Mouse (Mus musculus): Measurements from ENCODE around the gene Xiap. TPM values are rescaled to one million over a fixed set of nuclear protein-coding genes. Genes with fewer than 3 reads are reported as not detected.
"Not testable (repeated sequence)": the region's sequence is repeated elsewhere in the genome, so short reads cannot be mapped to it uniquely, and the experiment has no call there.

Gene Xiap
- polyA plus RNA-seq (2015; fragmentation: Nextera tagmentation; extraction: Ambion mirVana): 13.4 and 15.7 TPM in 2 replicates

GRCm38 (mm10) chrX:42059282-42060068, at the start of gene Xiap:
Gene Xiap, plus strand, starts transcription at chrX:42059679.
- Histone ChIP-seq H3K27ac (no peak within 1 kb of the TSS), H3K27me3 (no peaks in the 10 kb centered on the region), H3K9me3 (no peaks in the 10 kb centered on the region), H3K9ac (no peak within 1 kb of the TSS), H3K4me3 (no peak within 1 kb of the TSS), H3K4me2 (no peak within 1 kb of the TSS), H3K4me1 (no peaks in the 10 kb centered on the region), H3K36me3 (no peaks in the 10 kb centered on the region)
- ATAC-seq (ENCODE audit: insufficient number of reproducible peaks, insufficient read depth, low FRiP score, low TSS enrichment, low read depth): no peak
- WGBS: 83% methylated on average over 5 of the region's 5 CpGs

GRCm38 (mm10) chrX:42012677-42013208, 46.7 kb upstream of the Xiap start:
- Histone ChIP-seq H3K9me3 (no peaks in the 10 kb centered on the region), H3K36me3 (no peaks in the 10 kb centered on the region), H3K4me2 (no peak overlapping the region), H3K9ac (no peak overlapping the region), H3K27me3 (no peaks in the 10 kb centered on the region), H3K4me3 (no peak overlapping the region), H3K27ac (no peak overlapping the region), H3K4me1 (no peaks in the 10 kb centered on the region)
- no peak for ATAC-seq (ENCODE audit: insufficient number of reproducible peaks, insufficient read depth, low FRiP score, low TSS enrichment, low read depth)
- WGBS: 80% methylated on average over 2 of the region's 2 CpGs

- WGBS: 77% methylated on average over 3 of the region's 3 CpGs
- no peaks in the 10 kb centered on the region for H3K4me1 ChIP-seq
- no peak overlapping the region for H3K4me2 ChIP-seq
- no peaks in the 10 kb centered on the region for H3K27me3 ChIP-seq
- H3K27ac ChIP-seq: no peak overlapping the region
- no peaks in the 10 kb centered on the region for H3K36me3 ChIP-seq
- H3K9ac ChIP-seq: no peak overlapping the region
- H3K4me3 ChIP-seq: no peak overlapping the region
- ATAC-seq (ENCODE audit: insufficient number of reproducible peaks, insufficient read depth, low FRiP score, low TSS enrichment, low read depth): no peak
- H3K9me3 ChIP-seq: no peaks in the 10 kb centered on the region
Observed at GRCm38 (mm10) chrX:42013776-42014175, 45.7 kb upstream of the Xiap start.

- no peak overlapping the region for H3K9ac ChIP-seq
- WGBS: 87% methylated on average over 3 of the region's 3 CpGs
- no peaks in the 10 kb centered on the region for H3K27me3 ChIP-seq
- no peak overlapping the region for H3K4me2 ChIP-seq
- no peak overlapping the region for H3K4me3 ChIP-seq
- H3K9me3 ChIP-seq: no peaks in the 10 kb centered on the region
- no peak overlapping the region for H3K27ac ChIP-seq
- no peak for ATAC-seq (ENCODE audit: insufficient number of reproducible peaks, insufficient read depth, low FRiP score, low TSS enrichment, low read depth)
- H3K4me1 ChIP-seq: no peaks in the 10 kb centered on the region
- no peaks in the 10 kb centered on the region for H3K36me3 ChIP-seq
Observed at GRCm38 (mm10) chrX:42014502-42014901, 45.0 kb upstream of the Xiap start.

- H3K27me3 ChIP-seq: no peaks in the 10 kb centered on the region
- H3K4me2 ChIP-seq: no peak overlapping the region
- no peaks in the 10 kb centered on the region for H3K36me3 ChIP-seq
- 51% methylated on average over 1 of the region's 1 CpGs for WGBS
- ATAC-seq (ENCODE audit: insufficient number of reproducible peaks, insufficient read depth, low FRiP score, low TSS enrichment, low read depth): no peak
- no peaks in the 10 kb centered on the region for H3K9me3 ChIP-seq
- no peaks in the 10 kb centered on the region for H3K4me1 ChIP-seq
- H3K9ac ChIP-seq: no peak overlapping the region
- H3K27ac ChIP-seq: no peak overlapping the region
- H3K4me3 ChIP-seq: no peak overlapping the region
Observed at GRCm38 (mm10) chrX:42018030-42018429, 41.4 kb upstream of the Xiap start.

- no peaks in the 10 kb centered on the region for H3K27me3 ChIP-seq
- H3K9ac ChIP-seq: no peak overlapping the region
- H3K36me3 ChIP-seq: no peaks in the 10 kb centered on the region
- no peaks in the 10 kb centered on the region for H3K9me3 ChIP-seq
- 76% methylated on average over 2 of the region's 2 CpGs for WGBS
- no peaks in the 10 kb centered on the region for H3K4me1 ChIP-seq
- no peak overlapping the region for H3K4me3 ChIP-seq
- ATAC-seq (ENCODE audit: insufficient number of reproducible peaks, insufficient read depth, low FRiP score, low TSS enrichment, low read depth): no peak
- H3K4me2 ChIP-seq: no peak overlapping the region
- no peak overlapping the region for H3K27ac ChIP-seq
Observed at GRCm38 (mm10) chrX:42019441-42019840, 40.0 kb upstream of the Xiap start.

GRCm38 (mm10) chrX:42025802-42026440, 33.6 kb upstream of the Xiap start:
- H3K4me2 ChIP-seq; H3K9me3 ChIP-seq; H3K27me3 ChIP-seq; H3K27ac ChIP-seq; H3K4me3 ChIP-seq; H3K4me1 ChIP-seq; H3K36me3 ChIP-seq; H3K9ac ChIP-seq; ATAC-seq (ENCODE audit: insufficient number of reproducible peaks, insufficient read depth, low FRiP score, low TSS enrichment, low read depth): not testable (repeated sequence)
- no CpG with 5 or more reads among the region's 3 CpGs for WGBS

GRCm38 (mm10) chrX:42026981-42027380, 32.5 kb upstream of the Xiap start:
- H3K4me3 ChIP-seq; H3K36me3 ChIP-seq; H3K27me3 ChIP-seq; H3K4me2 ChIP-seq; H3K9ac ChIP-seq; ATAC-seq (ENCODE audit: insufficient number of reproducible peaks, insufficient read depth, low FRiP score, low TSS enrichment, low read depth); H3K4me1 ChIP-seq; H3K9me3 ChIP-seq; H3K27ac ChIP-seq: not testable (repeated sequence)
- 61% methylated on average over 2 of the region's 2 CpGs for WGBS

GRCm38 (mm10) chrX:42033111-42033693, 26.3 kb upstream of the Xiap start:
- H3K4me1 ChIP-seq: no peaks in the 10 kb centered on the region
- no peaks in the 10 kb centered on the region for H3K9me3 ChIP-seq
- H3K27me3 ChIP-seq: no peaks in the 10 kb centered on the region
- no peak overlapping the region for H3K4me2 ChIP-seq
- ATAC-seq (ENCODE audit: insufficient number of reproducible peaks, insufficient read depth, low FRiP score, low TSS enrichment, low read depth): no peak
- WGBS: 39% methylated on average over 8 of the region's 8 CpGs
- no peak overlapping the region for H3K9ac ChIP-seq
- H3K36me3 ChIP-seq: no peaks in the 10 kb centered on the region
- H3K4me3 ChIP-seq: no peak overlapping the region
- H3K27ac ChIP-seq: no peak overlapping the region

GRCm38 (mm10) chrX:42033911-42034310, 25.6 kb upstream of the Xiap start:
- Histone ChIP-seq H3K4me1 (no peaks in the 10 kb centered on the region), H3K27ac (no peak overlapping the region), H3K4me2 (no peak overlapping the region), H3K27me3 (no peaks in the 10 kb centered on the region), H3K9me3 (no peaks in the 10 kb centered on the region), H3K36me3 (no peaks in the 10 kb centered on the region), H3K9ac (no peak overlapping the region), H3K4me3 (no peak overlapping the region)
- ATAC-seq (ENCODE audit: insufficient number of reproducible peaks, insufficient read depth, low FRiP score, low TSS enrichment, low read depth): no peak
- WGBS: 71% methylated on average over 7 of the region's 7 CpGs

- H3K27me3 ChIP-seq: no peaks in the 10 kb centered on the region
- 69% methylated on average over 5 of the region's 6 CpGs for WGBS
- no peak for ATAC-seq (ENCODE audit: insufficient number of reproducible peaks, insufficient read depth, low FRiP score, low TSS enrichment, low read depth)
Observed at GRCm38 (mm10) chrX:42039481-42039880, 20.0 kb upstream of the Xiap start.

GRCm38 (mm10) chrX:42044935-42045334, 14.5 kb upstream of the Xiap start:
- Histone ChIP-seq H3K4me2 (no peak overlapping the region), H3K9me3 (no peaks in the 10 kb centered on the region), H3K4me1 (no peaks in the 10 kb centered on the region), H3K27me3 (no peaks in the 10 kb centered on the region), H3K4me3 (no peak overlapping the region), H3K36me3 (no peaks in the 10 kb centered on the region), H3K9ac (no peak overlapping the region), H3K27ac (no peak overlapping the region)
- no peak for ATAC-seq (ENCODE audit: insufficient number of reproducible peaks, insufficient read depth, low FRiP score, low TSS enrichment, low read depth)
- 80% methylated on average over 7 of the region's 7 CpGs for WGBS

More at GRCm38 (mm10) chrX:42039481-42039880, 20.0 kb upstream of the Xiap start:
- no peak overlapping the region for H3K4me2 ChIP-seq
- H3K9ac ChIP-seq: no peak overlapping the region
- H3K27ac ChIP-seq: no peak overlapping the region
- no peaks in the 10 kb centered on the region for H3K9me3 ChIP-seq
- H3K4me1 ChIP-seq: no peaks in the 10 kb centered on the region
- H3K36me3 ChIP-seq: no peaks in the 10 kb centered on the region
- H3K4me3 ChIP-seq: no peak overlapping the region

All from embryonic facial prominence, embryonic 13.5 days (tissue).